Mouse (Mus musculus) T-helper 17 cell (primary cell): ENCODE results near the gene Kalrn.

ENCODE experiments used
- in situ Hi-C, 2 experiments: fragments of 300-600 bp; cut with MboI, MseI; formaldehyde crosslinking; loops; 1 replicate in 1 of 2; 2 replicates in 1 of 2; pipeline ENCODE4 v1.15.1; 2025; ENCODE audit warnings: high pct_unique_total_duplicates in 2 of 2

Gene Kalrn

GRCm38 (mm10) chr16:34430131-34430530 lies 143.2 kb downstream of the Kalrn start:
- in situ Hi-C loops: no loop called here

GRCm38 (mm10) chr16:34427654-34428053 lies 145.7 kb downstream of the Kalrn start:
- in situ Hi-C loops: no loop called here

- in situ Hi-C loops: no loop called here
Observed at GRCm38 (mm10) chr16:34421473-34421872, 151.9 kb downstream of the Kalrn start.

- in situ Hi-C loops: no loop called here
Observed at GRCm38 (mm10) chr16:34417966-34418365, 155.4 kb downstream of the Kalrn start.

GRCm38 (mm10) chr16:34417383-34417782 lies 155.9 kb downstream of the Kalrn start:
- in situ Hi-C loops: no loop called here

GRCm38 (mm10) chr16:34414581-34414980 lies 158.8 kb downstream of the Kalrn start:
- in situ Hi-C loops: no loop called here

- in situ Hi-C loops: no loop called here
Observed at GRCm38 (mm10) chr16:34413868-34414333, 159.4 kb downstream of the Kalrn start.

GRCm38 (mm10) chr16:34407036-34407435 lies 166.3 kb downstream of the Kalrn start:
- in situ Hi-C loops: no loop called here

GRCm38 (mm10) chr16:34405094-34405493 lies 168.2 kb downstream of the Kalrn start:
- in situ Hi-C loops: no loop called here

GRCm38 (mm10) chr16:34401216-34401615 lies 172.1 kb downstream of the Kalrn start:
- in situ Hi-C loops: no loop called here

- in situ Hi-C loops: no loop called here
Observed at GRCm38 (mm10) chr16:34400102-34400728, 173.1 kb downstream of the Kalrn start.

- in situ Hi-C loops: no loop called here
Observed at GRCm38 (mm10) chr16:34395221-34395811, 178.0 kb downstream of the Kalrn start.

GRCm38 (mm10) chr16:34389520-34390271 lies 183.6 kb downstream of the Kalrn start:
- in situ Hi-C loops: no loop called here

GRCm38 (mm10) chr16:34388871-34389270 lies 184.5 kb downstream of the Kalrn start:
- in situ Hi-C loops: no loop called here

GRCm38 (mm10) chr16:34385065-34385464 lies 188.3 kb downstream of the Kalrn start:
- in situ Hi-C loops: no loop called here

- in situ Hi-C loops: no loop called here
Observed at GRCm38 (mm10) chr16:34382992-34383391, 190.3 kb downstream of the Kalrn start.

- in situ Hi-C loops: no loop called here
Observed at GRCm38 (mm10) chr16:34376166-34376857, 197.0 kb downstream of the Kalrn start.

GRCm38 (mm10) chr16:34373519-34373918 lies 199.8 kb downstream of the Kalrn start:
- in situ Hi-C loops: no loop called here

- in situ Hi-C loops: no loop called here
Observed at GRCm38 (mm10) chr16:34372103-34372741, 201.1 kb downstream of the Kalrn start.

- in situ Hi-C loops: no loop called here
Observed at GRCm38 (mm10) chr16:34359206-34359605, 214.1 kb downstream of the Kalrn start.

GRCm38 (mm10) chr16:34355547-34355946 lies 217.8 kb downstream of the Kalrn start:
- in situ Hi-C loops: no loop called here

- in situ Hi-C loops: no loop called here
Observed at GRCm38 (mm10) chr16:34354042-34354441, 219.3 kb downstream of the Kalrn start.
